Mouse (Mus musculus): ENCODE data around the gene Hyal5.

Gene Hyal5

DNA sequence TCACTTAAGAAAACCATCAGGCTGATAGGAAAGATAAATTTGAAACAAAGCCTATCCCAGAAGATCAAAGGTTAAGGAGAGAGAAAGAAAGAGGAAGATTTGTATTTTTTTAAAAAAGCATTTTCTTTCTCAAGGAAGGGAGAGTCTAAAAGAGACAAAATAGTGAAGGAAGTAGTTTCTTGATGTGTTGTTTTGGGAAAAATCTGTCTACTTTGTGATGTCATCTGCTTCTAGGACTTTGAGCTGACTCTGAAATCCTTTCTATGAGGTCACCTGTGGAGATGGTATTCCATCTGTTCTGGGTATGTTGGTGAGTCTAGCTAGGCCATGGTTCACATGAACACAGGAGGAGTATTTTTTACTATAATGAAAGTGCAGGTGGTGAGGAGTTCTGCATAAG lies at the start of gene Hyal5:
Gene Hyal5 (plus strand): TSS at position 301 of the 400 bp plus-strand sequence.
- DNase-seq (ENCODE audit: extremely low read depth, low read depth, low spot score), result no peak

DNA sequence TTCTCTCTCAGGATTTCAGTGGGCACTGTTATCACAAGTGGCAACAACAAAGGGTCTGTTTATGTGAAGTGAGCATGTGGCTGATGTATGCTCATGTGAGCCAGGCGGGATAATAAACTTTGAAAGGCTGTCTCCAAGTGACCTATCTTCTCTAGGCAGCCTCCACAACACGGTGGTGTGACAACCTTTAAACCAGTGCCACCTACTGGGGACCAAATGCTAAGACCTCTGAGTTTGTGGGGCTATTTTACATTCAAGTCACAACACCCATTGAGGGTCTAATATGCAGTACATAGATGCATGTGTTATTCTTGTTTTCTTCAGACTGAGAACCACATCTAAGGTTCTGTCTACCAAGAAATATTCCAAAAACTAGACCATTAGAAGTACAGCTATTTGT lies 35.7 kb upstream of the Hyal5 start:
- no peak for DNase-seq (ENCODE audit: extremely low read depth, low read depth, low spot score)

DNA sequence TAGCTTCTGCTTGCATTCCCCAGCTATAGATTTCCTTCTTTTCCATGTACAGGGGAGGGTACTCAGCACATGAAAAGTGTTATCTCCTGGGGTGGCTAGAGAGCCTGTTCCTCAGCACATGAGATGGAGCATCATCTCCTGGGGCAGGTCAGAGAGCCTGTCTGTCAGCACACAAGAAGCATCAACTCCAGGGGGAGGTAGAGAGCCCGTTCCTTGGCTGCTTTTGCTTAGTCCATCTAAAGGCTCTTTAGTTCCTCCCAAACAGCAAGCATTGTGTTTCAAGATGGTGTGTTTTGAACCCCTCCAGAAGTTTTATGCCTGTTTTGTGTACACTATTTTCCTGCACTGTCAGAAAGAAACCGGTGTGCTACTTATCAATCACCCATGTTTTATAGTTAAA lies 2.5 kb downstream of the Hyal5 start:
- no peak for DNase-seq (ENCODE audit: extremely low read depth, low read depth, low spot score)

DNA sequence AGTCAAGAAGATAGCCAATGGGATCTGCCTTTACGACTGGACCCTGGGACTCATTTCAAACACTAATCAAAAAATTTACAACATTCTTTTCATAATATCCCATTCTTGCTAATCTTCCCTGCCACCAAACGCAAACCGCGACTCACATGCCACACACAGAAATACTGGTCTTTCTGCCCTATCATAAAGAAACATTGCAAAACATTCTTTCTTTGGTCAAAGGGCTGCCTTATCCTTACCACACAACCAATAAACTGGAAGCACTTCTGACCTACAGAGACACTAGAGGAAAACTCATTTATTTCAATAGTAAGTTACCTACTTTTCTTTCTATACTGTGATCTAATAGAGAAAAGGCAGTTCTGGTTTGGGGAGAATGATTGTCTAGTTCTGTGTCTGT lies 5.9 kb downstream of the Hyal5 start:
- DNase-seq (ENCODE audit: extremely low read depth, low read depth, low spot score), result no peak

DNA sequence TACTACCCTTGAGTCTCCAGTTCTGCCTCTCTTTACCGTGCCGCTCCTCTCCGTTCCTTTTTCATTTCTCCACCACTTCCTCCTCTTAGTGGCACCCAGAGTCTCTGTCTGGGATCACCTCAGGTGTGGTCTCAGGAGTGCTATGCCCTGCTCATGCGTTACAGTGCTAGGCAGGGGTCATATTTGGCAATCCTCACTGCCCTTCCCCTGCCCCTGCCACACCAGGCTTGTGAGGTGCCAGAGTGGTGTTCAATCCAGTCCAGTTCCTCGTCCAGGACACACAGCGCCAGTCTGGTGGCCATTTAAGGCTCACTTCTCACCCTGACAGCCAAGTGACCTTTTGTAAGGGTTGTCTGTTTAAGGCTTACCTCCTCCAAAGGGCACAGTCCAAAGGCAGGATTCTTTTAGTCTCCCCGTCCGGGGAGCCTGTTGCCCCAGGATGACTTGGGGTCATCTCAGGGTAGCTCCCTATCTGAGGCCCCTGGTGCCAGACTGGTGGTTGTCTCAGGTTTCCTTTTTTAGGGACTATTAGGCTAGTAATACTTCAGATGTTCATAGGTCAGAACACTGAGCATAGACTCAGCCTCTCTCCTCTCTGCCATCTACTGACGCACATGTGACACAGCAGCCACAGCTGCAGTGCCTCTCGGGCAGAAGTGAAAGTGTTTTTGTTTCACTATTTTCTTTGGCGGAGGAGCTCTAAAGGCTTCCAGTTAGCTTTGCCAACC lies 36.5 kb downstream of the Hyal5 start:
- no peak for DNase-seq (ENCODE audit: extremely low read depth, low read depth, low spot score)

DNA sequence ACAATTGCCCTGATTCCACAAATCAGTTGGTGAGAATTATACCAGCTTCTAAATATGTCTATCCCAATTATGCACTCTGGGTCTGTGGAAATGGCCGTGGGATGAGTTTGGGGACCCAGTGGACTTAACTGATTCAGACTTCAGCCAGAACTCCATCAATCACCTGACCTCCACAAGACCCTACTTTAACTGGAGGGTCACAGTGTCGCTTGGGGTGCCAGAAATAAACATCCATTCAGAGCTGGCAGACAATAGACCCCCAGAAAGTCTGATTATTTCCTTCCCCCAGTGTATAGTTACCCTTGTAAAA lies 37.0 kb downstream of the Hyal5 start:
- no peak for DNase-seq (ENCODE audit: extremely low read depth, low read depth, low spot score)

DNA sequence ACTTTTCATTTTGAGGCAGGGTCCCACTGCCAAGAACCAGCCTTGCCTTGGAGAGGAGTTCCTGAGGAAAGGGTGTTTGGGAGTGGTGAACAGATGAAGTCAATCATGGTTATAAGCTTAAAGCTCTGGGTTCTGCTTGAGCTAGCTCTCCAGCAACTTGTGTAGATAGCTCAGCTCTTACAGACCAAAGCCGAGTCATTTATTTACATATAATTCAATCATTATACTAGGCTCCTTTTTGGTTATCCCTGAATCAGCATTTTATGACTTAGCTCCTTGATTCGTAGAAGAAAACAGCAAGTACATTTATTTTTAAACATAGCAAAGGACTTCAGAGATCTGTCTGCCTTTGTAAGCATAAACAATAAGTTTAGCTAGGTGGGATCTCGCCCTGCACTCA lies 47.3 kb downstream of the Hyal5 start:
- DNase-seq (ENCODE audit: extremely low read depth, low read depth, low spot score), result no peak

DNA sequence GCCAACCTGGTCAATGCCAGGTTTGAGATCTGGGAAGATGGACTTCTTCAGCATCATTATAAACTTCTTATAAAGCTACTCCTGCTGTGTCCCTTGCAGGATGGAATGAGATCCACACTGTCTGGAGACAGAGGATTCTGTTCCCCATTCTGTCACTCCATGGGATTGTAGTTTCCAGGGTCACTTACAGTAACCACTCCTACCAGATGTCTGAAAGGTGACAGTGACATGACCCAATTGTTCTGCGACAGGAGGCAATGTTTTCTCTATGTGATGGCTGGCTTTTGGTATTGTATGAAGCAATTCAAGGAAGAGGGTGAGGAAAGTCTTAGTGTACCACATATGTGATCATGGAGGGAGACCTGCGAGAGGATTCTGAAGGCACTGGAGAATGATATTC lies 50.0 kb downstream of the Hyal5 start:
- no peak for DNase-seq (ENCODE audit: extremely low read depth, low read depth, low spot score)

DNA sequence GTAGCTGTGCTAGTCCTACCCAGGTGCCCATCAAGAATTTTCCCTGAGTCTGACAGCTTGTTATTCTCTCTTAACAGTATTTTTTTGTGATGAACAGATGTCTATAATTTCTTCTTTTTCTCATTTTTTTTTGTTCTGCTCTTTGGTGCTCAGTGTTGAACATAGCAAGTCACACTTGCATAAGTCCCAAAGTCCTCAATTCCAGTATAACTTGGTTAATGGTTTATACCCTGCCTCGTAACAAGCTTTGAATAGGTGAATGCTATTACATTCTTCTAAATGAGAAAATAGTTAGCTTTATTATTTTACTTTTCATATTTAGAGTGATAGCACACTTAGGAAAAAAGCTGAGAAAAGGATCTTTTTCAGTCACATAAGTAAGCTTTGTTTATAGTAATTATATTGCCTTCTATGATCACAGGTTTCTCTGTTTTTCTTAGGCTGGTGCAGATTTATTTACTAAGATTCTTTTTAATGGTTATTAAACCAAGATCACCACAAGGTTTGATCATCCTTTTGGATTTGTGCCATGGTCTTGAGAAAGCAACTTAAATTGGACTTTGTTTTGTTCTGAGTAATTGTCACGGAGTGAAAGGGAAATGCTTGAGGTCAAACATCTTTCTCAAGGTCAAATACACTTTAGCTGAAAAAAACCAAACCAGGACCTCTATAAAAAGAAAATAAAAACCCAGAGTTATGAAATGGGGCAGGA lies 52.4 kb downstream of the Hyal5 start:
- no peak for DNase-seq (ENCODE audit: extremely low read depth, low read depth, low spot score)

DNA sequence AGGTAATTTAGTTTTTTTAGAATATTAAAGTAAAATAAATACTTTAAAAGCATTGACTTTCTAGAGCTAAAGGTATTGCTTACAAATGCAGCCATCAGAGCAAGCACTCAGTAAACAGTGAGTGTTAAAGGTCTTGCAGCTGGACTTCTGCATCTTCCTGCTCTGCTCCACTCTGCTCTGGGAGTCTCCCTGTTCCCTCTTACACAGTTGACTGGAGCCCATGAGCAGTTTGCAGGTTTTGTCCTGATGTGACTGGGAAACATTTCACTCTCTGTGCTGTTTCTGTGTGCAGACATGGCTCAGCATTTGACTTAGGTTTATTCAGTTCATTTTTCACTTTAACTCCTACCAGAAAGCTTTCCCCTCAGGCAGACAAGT lies 52.9 kb downstream of the Hyal5 start:
- no peak for DNase-seq (ENCODE audit: extremely low read depth, low read depth, low spot score)

DNA sequence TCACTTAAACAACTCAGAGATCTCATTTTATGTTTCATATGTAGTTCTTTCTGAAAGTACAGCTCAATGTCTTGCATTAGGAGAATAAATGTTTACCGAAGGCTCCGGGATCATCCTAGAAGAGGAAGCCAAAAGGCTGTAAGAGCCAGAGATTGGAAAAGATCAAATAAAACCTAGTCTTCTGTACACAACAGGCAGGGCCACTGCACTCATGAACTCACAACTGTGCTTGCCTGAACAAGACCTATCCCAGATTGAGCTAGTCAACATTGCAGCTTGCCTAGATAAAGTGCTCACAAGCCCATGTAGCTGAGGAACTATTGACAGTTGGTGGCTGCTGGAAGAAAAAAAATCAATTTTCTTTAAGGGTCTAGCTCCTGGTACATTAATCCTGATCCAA lies 55.8 kb downstream of the Hyal5 start:
- no peak for DNase-seq (ENCODE audit: extremely low read depth, low read depth, low spot score)

DNA sequence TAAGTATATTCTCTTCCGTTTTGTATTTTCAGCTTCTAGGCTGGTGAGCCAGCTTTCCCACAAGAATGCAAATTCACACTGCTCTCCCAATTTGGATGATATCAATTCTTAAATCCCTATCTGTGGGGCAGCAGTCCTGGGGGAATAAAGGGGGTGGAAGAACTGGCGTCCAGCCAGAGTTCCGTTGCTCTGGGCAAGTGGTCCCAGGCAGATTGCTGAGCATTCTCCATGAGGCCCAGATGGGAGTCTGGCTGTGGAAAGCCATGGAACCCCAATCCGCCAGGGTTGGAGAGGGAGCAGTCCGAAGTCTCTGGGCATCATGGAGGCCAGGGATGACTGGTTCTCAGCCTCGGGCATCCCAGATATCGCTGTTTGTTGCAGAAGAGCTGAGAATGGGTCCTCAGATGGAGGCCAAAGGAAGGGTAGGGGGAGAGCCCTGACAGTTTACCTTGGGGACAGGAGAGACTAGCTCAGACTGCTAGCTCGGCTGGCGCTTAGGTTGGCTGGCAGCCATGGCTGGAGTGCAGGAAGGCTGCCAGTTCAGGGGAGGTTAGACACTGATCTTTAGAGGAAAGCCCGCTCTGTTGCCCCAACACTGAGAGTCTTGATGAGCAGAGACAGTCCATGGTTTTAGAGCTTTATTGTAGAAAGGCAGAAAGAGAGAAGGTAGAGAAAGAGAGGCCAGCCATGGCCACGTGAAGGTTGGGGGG lies 67.4 kb downstream of the Hyal5 start:
- DNase-seq (ENCODE audit: extremely low read depth, low read depth, low spot score), result no peak
